In the genomic region with DNA sequence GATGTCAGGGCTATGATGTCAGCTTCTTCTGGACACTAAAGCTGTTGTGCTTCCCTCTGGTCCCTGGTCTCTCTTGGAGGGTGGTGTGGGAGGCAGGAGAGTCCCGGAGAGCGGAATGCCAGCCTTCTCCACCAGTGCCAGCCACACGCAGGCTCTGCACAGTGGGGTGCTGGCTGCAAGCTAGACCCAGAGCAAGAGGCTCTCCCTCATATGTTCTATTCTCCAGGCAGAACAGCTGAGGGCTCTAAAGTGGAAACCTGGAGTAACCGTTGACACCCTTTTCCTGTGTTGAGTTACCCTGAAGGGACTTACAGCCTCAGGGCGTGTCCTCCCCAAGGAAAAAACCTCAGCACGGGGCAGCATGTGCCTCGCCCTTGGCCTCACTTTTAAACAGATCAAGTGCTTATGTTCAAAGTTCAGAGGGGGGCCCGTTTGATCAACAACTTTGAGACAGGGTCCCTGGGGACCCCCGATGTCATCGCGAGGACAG, we compare ENCODE assay signal across 8 mouse cellular contexts. TPM values are rescaled to one million over a fixed set of nuclear protein-coding genes. Genes with fewer than 3 reads are reported as not detected.
DNase-seq lines count a peak whose midpoint lies in the region; ATAC-seq and TF ChIP-seq lines count a peak whose summit lies in the region.

No protein-coding gene starts in this region.

- no peak; the same call in 1 of the 2 replicates for ATAC-seq in limb, embryonic 11.5 days (ENCODE audit: insufficient number of reproducible peaks, low FRiP score, low TSS enrichment, low read depth)
- ATAC-seq in stomach, embryonic 14.5 days (ENCODE audit: insufficient number of reproducible peaks, insufficient read depth, low FRiP score, low read depth): peak; percentile 19

- H3K36me3 ChIP-seq in thymus, adult 2 months (ENCODE audit: control insufficient read depth, insufficient read depth, low read length): no peaks in the 10 kb centered on the region
- no peaks in the 10 kb centered on the region for H3K36me3 ChIP-seq in limb, embryonic 11.5 days (ENCODE audit: control insufficient read depth, insufficient read depth, low read length)
- no peaks in the 10 kb centered on the region for H3K36me3 ChIP-seq in stomach, embryonic 14.5 days (ENCODE audit: control insufficient read depth, insufficient read depth, low read length)

- H3K4me1 ChIP-seq in cerebellum, adult 2 months (ENCODE audit: control insufficient read depth, insufficient read depth, low read length): peaks cover 16% of the 10 kb centered on the region; the same call in 1 of the 2 replicates
- peaks cover 17% of the 10 kb centered on the region for H3K4me1 ChIP-seq in thymus, adult 2 months (replicated peaks; ENCODE audit: control insufficient read depth, insufficient read depth, low read length)
- H3K4me1 ChIP-seq in limb, embryonic 11.5 days (ENCODE audit: control insufficient read depth, insufficient read depth, low read length): peaks cover 19% of the 10 kb centered on the region
- peaks cover 26% of the 10 kb centered on the region for H3K4me1 ChIP-seq in stomach, embryonic 14.5 days (ENCODE audit: control insufficient read depth, insufficient read depth, low read length)

- intact Hi-C loops in left cerebral cortex, postnatal 4 days (cut with DNase I): no loop called here

- peak overlapping the region; percentile 65 for H3K9ac ChIP-seq in limb, embryonic 11.5 days (ENCODE audit: low read length)
- peak overlapping the region; percentile 60 for H3K9ac ChIP-seq in stomach, embryonic 14.5 days (replicated peaks; ENCODE audit: low read depth, low read length)

- DNase-seq in cerebellum, adult 2 months: peak in 1 of 2 experiments; percentile 46
- DNase-seq in cerebellum, postnatal 36 days: no peak
- no peak for DNase-seq in thymus, adult 2 months
- no peak for DNase-seq in thymus, postnatal 0 days (ENCODE audit: low spot score)
- no peak for DNase-seq in limb, embryonic 11.5 days (ENCODE audit: low spot score)
- no peak for DNase-seq in right cerebral cortex, postnatal 10 days (ENCODE audit: low spot score in 2 of 2)
- DNase-seq in left cerebral cortex, postnatal 4 days: no peak

- TF ChIP-seq CTCF in cerebellum, adult 2 months (IDR thresholded peaks at IDR 0.05; ENCODE audit: borderline replicate concordance, insufficient read depth, low read depth, low read length): no peak
- TF ChIP-seq CTCF in thymus, adult 2 months (IDR thresholded peaks at IDR 0.05; ENCODE audit: borderline replicate concordance, control insufficient read depth, extremely low read depth, insufficient read depth, low read length, poor library complexity): no peak

- no peak for TF ChIP-seq POLR2A in cerebellum, adult 2 months (IDR thresholded peaks at IDR 0.05; ENCODE audit: borderline replicate concordance, insufficient read depth, low read length)
- no peak; the same call in 1 of the 2 replicates for TF ChIP-seq POLR2A in thymus, adult 2 months (IDR thresholded peaks at IDR 0.05; ENCODE audit: control insufficient read depth, extremely low read depth, insufficient read depth, low read length, poor library complexity)

- peak overlapping the region; percentile 59 for H3K4me3 ChIP-seq in cerebellum, adult 2 months (replicated peaks; ENCODE audit: insufficient read depth, low read depth, low read length)
- H3K4me3 ChIP-seq in thymus, adult 2 months (ENCODE audit: control insufficient read depth, insufficient read depth, low read length): peak overlapping the region; percentile 25
- peak overlapping the region; percentile 72; the same call in 1 of the 2 replicates for H3K4me3 ChIP-seq in limb, embryonic 11.5 days (ENCODE audit: low read depth, low read length)
- H3K4me3 ChIP-seq in stomach, embryonic 14.5 days (ENCODE audit: low read depth, low read length): 0 out of 2 replicates have a peak overlapping the region, but pooled peaks have one; percentile 83

- peak overlapping the region; percentile 47; the same call in 1 of the 2 replicates for H3K27ac ChIP-seq in cerebellum, adult 2 months (ENCODE audit: insufficient read depth, low read length)
- peak overlapping the region; percentile 4; the same call in 1 of the 2 replicates for H3K27ac ChIP-seq in thymus, adult 2 months (ENCODE audit: control insufficient read depth, insufficient read depth, low read length)
- 0 out of 2 replicates have a peak overlapping the region, but pooled peaks have one; percentile 14 for H3K27ac ChIP-seq in limb, embryonic 11.5 days (replicated peaks; ENCODE audit: low read depth, low read length)
- 0 out of 2 replicates have a peak overlapping the region, but pooled peaks have one; percentile 48 for H3K27ac ChIP-seq in stomach, embryonic 14.5 days (ENCODE audit: low read length)

- WGBS in cerebellum, adult 2 months: 25% methylated on average over 11 of the region's 11 CpGs
- WGBS in thymus, adult 2 months: 24% methylated on average over 11 of the region's 11 CpGs
- WGBS in limb, embryonic 11.5 days: 26% methylated on average over 11 of the region's 11 CpGs
- 21% methylated on average over 11 of the region's 11 CpGs for WGBS in stomach, embryonic 14.5 days

- H3K4me2 ChIP-seq in limb, embryonic 11.5 days (ENCODE audit: low read depth, severe bottlenecking): peak overlapping the region; percentile 100; the same call in 1 of the 2 replicates
- H3K4me2 ChIP-seq in stomach, embryonic 14.5 days (replicated peaks; ENCODE audit: low read depth, low read length): peak overlapping the region; percentile 99

- H3K9me3 ChIP-seq in limb, embryonic 11.5 days (ENCODE audit: control insufficient read depth, low read length): no peaks in the 10 kb centered on the region
- no peaks in the 10 kb centered on the region for H3K9me3 ChIP-seq in stomach, embryonic 14.5 days (ENCODE audit: control insufficient read depth, low read depth, low read length)

- H3K27me3 ChIP-seq in cerebellum, adult 2 months (ENCODE audit: control insufficient read depth, insufficient read depth, low read length): no peaks in the 10 kb centered on the region
- no peaks in the 10 kb centered on the region for H3K27me3 ChIP-seq in thymus, adult 2 months (ENCODE audit: control insufficient read depth, insufficient read depth, low read length)
- no peaks in the 10 kb centered on the region for H3K27me3 ChIP-seq in limb, embryonic 11.5 days (ENCODE audit: control insufficient read depth, insufficient read depth, low read length)
- H3K27me3 ChIP-seq in stomach, embryonic 14.5 days (ENCODE audit: control insufficient read depth, insufficient read depth, low read length): no peaks in the 10 kb centered on the region

RNA-seq across cellular contexts. Expression of a gene that starts 0.4 kb away (rescaled TPM):
- polyA plus RNA-seq in cerebellum, adult 2 months (2012; rRNA removed): 87.5 and 91.1 TPM in 2 replicates
- 98.1 and 113 TPM in 2 replicates for polyA plus RNA-seq in thymus, adult 2 months (2012; rRNA removed)
- 29.5 and 32.8 TPM in 2 replicates for polyA plus RNA-seq in thymus, postnatal 0 days (2015; fragmentation: Nextera tagmentation; extraction: Ambion mirVana)
- 23.6 and 24.4 TPM in 2 replicates for polyA plus RNA-seq in limb, embryonic 11.5 days (2014; fragmentation: Nextera tagmentation; extraction: Ambion mirVana)
- 48.8 and 54.5 TPM in 2 replicates for polyA plus RNA-seq in stomach, embryonic 14.5 days (2014; fragmentation: Nextera tagmentation; extraction: Ambion mirVana)
- 10 to 100 TPM; 17.2 to 17.4 TPM for total RNA-seq in left cerebral cortex, postnatal 4 days (2021)

RNA-seq across cellular contexts. Expression of a gene that starts 29.0 kb away (rescaled TPM):
- polyA plus RNA-seq in cerebellum, adult 2 months (2012; rRNA removed): 53.3 and 57.1 TPM in 2 replicates
- polyA plus RNA-seq in thymus, adult 2 months (2012; rRNA removed): 79.1 and 86.2 TPM in 2 replicates
- polyA plus RNA-seq in thymus, postnatal 0 days (2015; fragmentation: Nextera tagmentation; extraction: Ambion mirVana): 44.8 and 45.7 TPM in 2 replicates
- 32.9 and 34.2 TPM in 2 replicates for polyA plus RNA-seq in limb, embryonic 11.5 days (2014; fragmentation: Nextera tagmentation; extraction: Ambion mirVana)
- 48.5 and 57.0 TPM in 2 replicates for polyA plus RNA-seq in stomach, embryonic 14.5 days (2014; fragmentation: Nextera tagmentation; extraction: Ambion mirVana)
- total RNA-seq in left cerebral cortex, postnatal 4 days (2021): 10 to 100 TPM in 1 of 2 experiments, 1 to 10 TPM in 1; 7.6 to 12.6 TPM

RNA-seq across cellular contexts. Expression of a gene that starts 39.0 kb away (rescaled TPM):
- 73.2 and 78.3 TPM in 2 replicates for polyA plus RNA-seq in cerebellum, adult 2 months (2012; rRNA removed)
- 2.3 and 3.9 TPM in 2 replicates for polyA plus RNA-seq in thymus, adult 2 months (2012; rRNA removed)
- polyA plus RNA-seq in thymus, postnatal 0 days (2015; fragmentation: Nextera tagmentation; extraction: Ambion mirVana): 0.32 and 0.55 TPM in 2 replicates
- 0.87 and 1.0 TPM in 2 replicates for polyA plus RNA-seq in limb, embryonic 11.5 days (2014; fragmentation: Nextera tagmentation; extraction: Ambion mirVana)
- 4.2 and 4.4 TPM in 2 replicates for polyA plus RNA-seq in stomach, embryonic 14.5 days (2014; fragmentation: Nextera tagmentation; extraction: Ambion mirVana)
- total RNA-seq in left cerebral cortex, postnatal 4 days (2021): 100 to 1,000 TPM; 134 to 137 TPM

Comparison
In these comparisons a context has a peak if more than half of its experiments do, and no peak if none do; other contexts are left out.
1. H3K4me3 ChIP-seq: peak in every context shown above with its lines; median percentile 83 in stomach, embryonic 14.5 days; 72 in limb, embryonic 11.5 days; 59 in cerebellum, adult 2 months; 25 in thymus, adult 2 months.
2. RNA of a gene that starts 39.0 kb away (polyA plus RNA-seq): 73.2 to 78.3 TPM in cerebellum, adult 2 months; 4.2 to 4.4 TPM in stomach, embryonic 14.5 days, 2.3 to 3.9 TPM in thymus, adult 2 months, 0.87 to 1.0 TPM in limb, embryonic 11.5 days and 0.32 to 0.55 TPM in thymus, postnatal 0 days; every median in the first group is over 10 times any median in the second.
3. Peak in every context shown above with its lines, with median percentiles within 50 percentile points of each other: H3K27ac ChIP-seq.